Mouse (Mus musculus) lung, postnatal 0 days (tissue): ENCODE measurements around the gene Ufc1.

Experiments
- CTCF ChIP-seq: IDR thresholded peaks from 2 replicates; pipeline ENCODE4 v1.5.1; 2016; ENCODE audit warnings: antibody characterized with exemption, mild to moderate bottlenecking
- EP300 ChIP-seq: IDR thresholded peaks from 2 replicates; pipeline ENCODE4 v1.6.1; 2016; ENCODE audit warnings: antibody characterized with exemption, mild to moderate bottlenecking, control low read depth

DNA sequence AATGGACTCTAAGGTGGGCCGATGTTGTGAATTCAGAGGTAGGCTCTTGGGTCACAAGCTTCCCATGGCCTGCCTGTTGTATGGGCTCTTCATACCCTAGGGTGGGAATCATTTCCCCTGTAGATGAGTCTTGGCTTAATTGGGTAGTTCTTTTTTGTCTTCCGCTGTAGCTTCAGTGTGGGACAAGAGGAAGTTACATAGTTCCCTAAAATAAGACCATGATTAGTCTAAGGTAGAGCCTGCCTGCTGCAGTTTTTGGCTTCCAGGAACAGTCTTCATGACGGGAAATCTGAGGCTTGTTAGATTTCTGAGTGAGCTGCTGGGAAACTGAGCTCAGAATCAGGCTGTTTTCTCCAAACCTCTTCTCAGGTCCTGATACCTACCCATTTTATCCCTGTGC lies 22.7 kb downstream of the Ufc1 start:
- TF ChIP-seq CTCF (no peak), EP300 (no peak)
